8 mouse cellular contexts compared by ENCODE assay signal in the genomic region with DNA sequence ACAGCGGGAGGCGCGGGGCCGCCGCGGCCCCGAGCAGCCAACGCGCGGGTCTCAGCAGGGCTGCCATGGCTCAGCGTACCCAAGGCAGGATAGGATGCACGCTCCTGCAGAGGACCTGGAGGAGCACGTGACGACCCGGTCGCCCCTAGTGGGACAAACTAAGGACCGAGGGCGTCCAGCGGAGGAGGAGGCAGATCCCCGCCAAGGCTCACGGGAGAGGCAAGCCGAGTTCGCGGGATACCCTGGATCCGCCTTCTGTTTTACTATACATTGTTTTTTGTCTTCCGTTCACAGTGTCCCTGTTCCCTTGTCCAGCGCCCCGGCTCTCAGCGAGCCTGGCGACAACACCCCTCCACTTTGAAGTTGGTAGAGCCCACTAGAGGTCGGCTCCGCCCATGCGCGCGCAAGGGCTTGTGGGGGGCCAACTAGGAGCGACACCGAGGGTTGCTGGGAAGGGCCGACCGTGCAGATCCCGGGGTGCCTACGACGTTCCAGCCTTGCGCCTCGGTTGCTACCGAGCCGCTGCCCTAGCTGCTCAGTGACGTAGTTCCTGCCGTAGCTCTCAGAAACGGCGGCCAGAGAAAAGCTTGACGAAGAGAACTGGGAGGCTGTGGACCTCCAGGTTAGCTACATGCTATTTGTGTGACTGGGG. TPM values are rescaled to one million over a fixed set of nuclear protein-coding genes. Genes with fewer than 3 reads are reported as not detected.
DNase-seq lines count a peak whose midpoint lies in the region; ATAC-seq and TF ChIP-seq lines count a peak whose summit lies in the region.

Gene Lrpprc (minus strand): TSS at position 343 of the 652 bp plus-strand sequence.

- H3K4me3 ChIP-seq in E14TG2a.4 (replicated peaks; ENCODE audit: low read length): peak within 1 kb of the TSS; percentile 100
- peak within 1 kb of the TSS; percentile 99 for H3K4me3 ChIP-seq in forebrain, embryonic 12.5 days (replicated peaks)
- H3K4me3 ChIP-seq in heart, postnatal 0 days (ENCODE audit: low read depth, low read length): peak within 1 kb of the TSS; percentile 89
- peak within 1 kb of the TSS; percentile 95 for H3K4me3 ChIP-seq in liver, embryonic 16.5 days (ENCODE audit: low read depth, low read length)
- H3K4me3 ChIP-seq in neural tube, embryonic 13.5 days: peak within 1 kb of the TSS; percentile 99
- peak within 1 kb of the TSS; percentile 95 for H3K4me3 ChIP-seq in testis, adult 2 months (ENCODE audit: control insufficient read depth, low read depth, low read length)

- peak within 1 kb of the TSS; percentile 90 for H3K9ac ChIP-seq in forebrain, embryonic 12.5 days
- H3K9ac ChIP-seq in heart, postnatal 0 days (replicated peaks; ENCODE audit: low read depth, low read length): peak within 1 kb of the TSS; percentile 82
- H3K9ac ChIP-seq in liver, embryonic 16.5 days (ENCODE audit: low read depth, low read length): peak within 1 kb of the TSS; percentile 85
- H3K9ac ChIP-seq in neural tube, embryonic 13.5 days: peak within 1 kb of the TSS; percentile 94

- peak; percentile 81; the same call in 1 of the 2 replicates for TF ChIP-seq EP300 in heart, postnatal 0 days (IDR thresholded peaks at IDR 0.05; ENCODE audit: low read depth)

- H3K27ac ChIP-seq in forebrain, embryonic 12.5 days: peak within 1 kb of the TSS; percentile 82
- peak within 1 kb of the TSS; percentile 86 for H3K27ac ChIP-seq in heart, postnatal 0 days (ENCODE audit: low read depth)
- H3K27ac ChIP-seq in liver, embryonic 16.5 days (ENCODE audit: low read length): peak within 1 kb of the TSS; percentile 90
- peak within 1 kb of the TSS; percentile 88 for H3K27ac ChIP-seq in neural tube, embryonic 13.5 days (replicated peaks)
- peak within 1 kb of the TSS; percentile 82 for H3K27ac ChIP-seq in testis, adult 2 months (ENCODE audit: control insufficient read depth, insufficient read depth, low read depth, low read length)

- DNase-seq in c-Kit-positive CD71-positive TER-119-positive erythroid progenitor cells, embryonic 14.5 days (ENCODE audit: low spot score): peak; percentile 91
- peak; percentile 98 for DNase-seq in heart, postnatal 0 days (ENCODE audit: low spot score)
- DNase-seq in kidney, postnatal 4 days: peak; percentile 96 to 97

- peak within 1 kb of the TSS; percentile 77 for H3K4me2 ChIP-seq in forebrain, embryonic 12.5 days
- H3K4me2 ChIP-seq in heart, postnatal 0 days (ENCODE audit: low read depth, low read length): peak within 1 kb of the TSS; percentile 81
- peak within 1 kb of the TSS; percentile 83 for H3K4me2 ChIP-seq in liver, embryonic 16.5 days (ENCODE audit: low read depth, low read length)
- H3K4me2 ChIP-seq in neural tube, embryonic 13.5 days: peak within 1 kb of the TSS; percentile 95

- peaks cover 66% of the 10 kb centered on the region for H3K4me1 ChIP-seq in E14TG2a.4 (replicated peaks; ENCODE audit: low read depth, low read length)
- peaks cover 27% of the 10 kb centered on the region for H3K4me1 ChIP-seq in forebrain, embryonic 12.5 days
- peaks cover 16% of the 10 kb centered on the region for H3K4me1 ChIP-seq in heart, postnatal 0 days (ENCODE audit: control insufficient read depth, insufficient read depth)
- peaks cover 28% of the 10 kb centered on the region for H3K4me1 ChIP-seq in liver, embryonic 16.5 days (ENCODE audit: control insufficient read depth, low read depth, low read length)
- H3K4me1 ChIP-seq in neural tube, embryonic 13.5 days (replicated peaks): peaks cover 29% of the 10 kb centered on the region
- peaks cover 2% of the 10 kb centered on the region; the same call in 1 of the 2 replicates for H3K4me1 ChIP-seq in testis, adult 2 months (ENCODE audit: control insufficient read depth, insufficient read depth, low read length)

- H3K36me3 ChIP-seq in E14TG2a.4 (ENCODE audit: insufficient read depth, low read length): peaks cover 34% of the 10 kb centered on the region
- peaks cover 6% of the 10 kb centered on the region; the same call in 1 of the 2 replicates for H3K36me3 ChIP-seq in forebrain, embryonic 12.5 days (replicated peaks)
- peaks cover 10% of the 10 kb centered on the region; the same call in 1 of the 2 replicates for H3K36me3 ChIP-seq in heart, postnatal 0 days (replicated peaks; ENCODE audit: control insufficient read depth, insufficient read depth, low read length)
- no peaks in the 10 kb centered on the region for H3K36me3 ChIP-seq in liver, embryonic 16.5 days (ENCODE audit: control insufficient read depth, insufficient read depth)
- no peaks in the 10 kb centered on the region for H3K36me3 ChIP-seq in neural tube, embryonic 13.5 days
- H3K36me3 ChIP-seq in testis, adult 2 months (ENCODE audit: control insufficient read depth, insufficient read depth, low read length): no peaks in the 10 kb centered on the region

- H3K9me3 ChIP-seq in E14TG2a.4 (ENCODE audit: low read length): no peaks in the 10 kb centered on the region
- H3K9me3 ChIP-seq in forebrain, embryonic 12.5 days: no peaks in the 10 kb centered on the region
- H3K9me3 ChIP-seq in heart, postnatal 0 days (replicated peaks; ENCODE audit: control insufficient read depth, low read length): no peaks in the 10 kb centered on the region
- no peaks in the 10 kb centered on the region for H3K9me3 ChIP-seq in liver, embryonic 16.5 days (replicated peaks; ENCODE audit: control insufficient read depth, low read length)
- no peaks in the 10 kb centered on the region for H3K9me3 ChIP-seq in neural tube, embryonic 13.5 days

- no peaks in the 10 kb centered on the region for H3K27me3 ChIP-seq in E14TG2a.4 (ENCODE audit: insufficient read depth, low read length)
- no peaks in the 10 kb centered on the region for H3K27me3 ChIP-seq in forebrain, embryonic 12.5 days
- H3K27me3 ChIP-seq in heart, postnatal 0 days (ENCODE audit: control insufficient read depth, insufficient read depth, low read length): no peaks in the 10 kb centered on the region
- H3K27me3 ChIP-seq in liver, embryonic 16.5 days (ENCODE audit: control insufficient read depth, insufficient read depth, low read depth, low read length): no peaks in the 10 kb centered on the region
- H3K27me3 ChIP-seq in neural tube, embryonic 13.5 days: no peaks in the 10 kb centered on the region
- no peaks in the 10 kb centered on the region for H3K27me3 ChIP-seq in testis, adult 2 months (ENCODE audit: control insufficient read depth, insufficient read depth, low read length)

- peak; percentile 61 for TF ChIP-seq POLR2A in testis, adult 2 months (IDR thresholded peaks at IDR 0.05; ENCODE audit: control insufficient read depth, low read depth, low read length)

- WGBS in forebrain, embryonic 12.5 days: under 1% methylated on average over 47 of the region's 51 CpGs
- under 1% methylated on average over 46 of the region's 51 CpGs for WGBS in heart, postnatal 0 days
- WGBS in liver, embryonic 16.5 days (ENCODE audit: insufficient replicate concordance): under 1% methylated on average over 50 of the region's 51 CpGs
- WGBS in neural tube, embryonic 13.5 days: under 1% methylated on average over 51 of the region's 51 CpGs

- no peak for TF ChIP-seq CTCF in E14TG2a.4 (conservative IDR thresholded peaks at IDR 0.05; ENCODE audit: low read length)
- TF ChIP-seq CTCF in heart, postnatal 0 days (IDR thresholded peaks at IDR 0.05; ENCODE audit: low read depth): no peak
- no peak for TF ChIP-seq CTCF in testis, adult 2 months (IDR thresholded peaks at IDR 0.05; ENCODE audit: control insufficient read depth, insufficient read depth, insufficient replicate concordance, low read depth, low read length)

- ATAC-seq in forebrain, embryonic 12.5 days (ENCODE audit: low FRiP score): peak; percentile 99
- peak; percentile 98 for ATAC-seq in heart, postnatal 0 days (ENCODE audit: insufficient read depth, low read depth)
- peak; percentile 96 for ATAC-seq in liver, embryonic 16.5 days (ENCODE audit: low read depth)
- ATAC-seq in neural tube, embryonic 13.5 days (ENCODE audit: low read depth): peak; percentile 99

RNA-seq across cellular contexts. Expression of gene Lrpprc, which starts in this region (rescaled TPM):
- polyA plus RNA-seq in forebrain, embryonic 12.5 days (2016; fragmentation: Nextera tagmentation; extraction: Ambion mirVana): 49.3 and 52.8 TPM in 2 replicates
- 92.4 and 94.6 TPM in 2 replicates for total RNA-seq in heart, postnatal 0 days (2014; rRNA removed; ENCODE audit: low replicate concordance)
- 62.2 and 68.0 TPM in 2 replicates for polyA plus RNA-seq in heart, postnatal 0 days (2015; fragmentation: Nextera tagmentation; extraction: Ambion mirVana)
- polyA plus RNA-seq in liver, embryonic 16.5 days (2015; fragmentation: Nextera tagmentation; extraction: Ambion mirVana): 41.4 and 41.6 TPM in 2 replicates
- 42.6 and 48.2 TPM in 2 replicates for polyA plus RNA-seq in neural tube, embryonic 13.5 days (2015; fragmentation: Nextera tagmentation; extraction: Ambion mirVana)
- 8.0 and 11.2 TPM in 2 replicates for polyA plus RNA-seq in testis, adult 2 months (2012; rRNA removed)

Comparison
In these comparisons a context has a peak if more than half of its experiments do, and no peak if none do; other contexts are left out.
1. Peak in every context shown above with its lines: DNase-seq, ATAC-seq, H3K4me3 ChIP-seq and H3K27ac ChIP-seq.